Mouse (Mus musculus): ENCODE results near the gene Rpap3.

The Rpap3 gene

DNA sequence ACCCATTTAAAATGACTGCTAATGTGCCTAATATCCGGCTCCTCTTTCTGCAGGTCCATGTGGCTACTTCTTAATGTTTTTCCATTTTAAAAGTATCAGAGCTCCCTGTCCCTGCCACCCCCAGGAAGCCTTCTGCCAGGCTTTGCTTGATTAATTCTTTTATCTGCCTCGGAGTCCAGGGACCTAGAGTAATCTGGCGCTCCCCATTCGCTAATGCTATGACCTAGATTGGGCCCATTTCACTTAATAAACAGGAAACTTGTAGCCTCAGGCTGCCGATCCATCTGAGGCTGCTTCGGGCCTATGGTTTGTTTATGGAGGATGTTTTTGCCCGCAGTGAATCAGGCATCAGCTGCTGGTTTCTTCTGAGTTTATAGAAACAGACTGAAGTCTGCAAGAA lies 59.2 kb downstream of the Rpap3 start:
- DNase-seq (ENCODE audit: low spot score), result no peak

DNA sequence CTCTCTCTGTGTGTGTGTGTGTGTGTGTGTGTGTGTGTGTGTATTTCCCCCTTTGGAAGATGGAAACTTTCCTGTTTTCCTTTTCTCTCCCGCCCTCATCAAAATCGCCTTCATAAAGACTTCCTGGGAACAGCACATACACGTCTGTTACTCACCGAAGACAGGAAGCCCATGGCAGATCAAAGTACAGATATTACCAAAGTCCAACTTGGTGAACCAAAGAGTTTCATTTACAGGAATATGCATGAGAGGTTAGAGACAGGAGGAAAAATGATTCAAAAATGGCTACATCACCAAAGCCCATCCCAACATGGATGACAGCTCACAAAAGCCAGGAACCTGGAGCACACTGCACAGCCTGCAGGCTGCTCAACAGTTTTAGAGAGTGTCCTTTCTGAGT lies 61.6 kb downstream of the Rpap3 start:
- no peak for DNase-seq (ENCODE audit: low spot score)

All from lung, postnatal 25 days (tissue).